Mouse (Mus musculus): ENCODE results near the gene Gm26602. TPM values are rescaled to one million over a fixed set of nuclear protein-coding genes. Genes with fewer than 3 reads are reported as not detected.

The Gm26602 gene
- polyA plus RNA-seq, 1 experiment from 2014 or later: 22.0 TPM

DNA sequence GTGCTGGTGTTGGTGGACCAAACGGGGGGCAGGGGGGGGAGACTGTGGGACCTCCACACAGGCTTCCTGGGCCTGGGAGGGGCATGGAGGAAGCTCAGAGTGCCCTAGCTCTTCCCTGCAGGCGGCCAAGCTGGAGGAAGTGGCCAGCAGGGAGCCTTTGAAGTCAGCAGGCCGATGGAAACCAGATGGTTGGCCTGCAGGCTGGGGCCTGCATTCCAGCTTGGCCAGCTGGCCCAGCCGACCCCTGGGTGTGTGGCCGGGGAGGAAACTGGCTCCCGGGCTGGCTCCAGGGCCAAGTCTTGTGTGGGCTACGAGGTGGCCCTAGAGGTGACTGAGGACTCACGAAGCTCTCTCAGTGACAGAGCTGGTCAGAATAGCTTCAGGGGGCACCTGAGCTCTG, 22.1 kb downstream of the Gm26602 start:
- H3K36me3 ChIP-seq: peaks cover 27% of the 10 kb centered on the region
- H3K4me2 ChIP-seq: 0 out of 2 replicates have a peak overlapping the region, but pooled peaks have one; percentile 4
- H3K9ac ChIP-seq: peak overlapping the region; percentile 57
- H3K4me3 ChIP-seq: no peak overlapping the region
- H3K9me3 ChIP-seq: no peaks in the 10 kb centered on the region
- no peaks in the 10 kb centered on the region for H3K27me3 ChIP-seq
- H3K27ac ChIP-seq: peak overlapping the region; percentile 71
- H3K4me1 ChIP-seq (replicated peaks): peaks cover 88% of the 10 kb centered on the region
- no peak for ATAC-seq (ENCODE audit: low FRiP score)
- WGBS: 15% methylated on average over 8 of the region's 8 CpGs

DNA sequence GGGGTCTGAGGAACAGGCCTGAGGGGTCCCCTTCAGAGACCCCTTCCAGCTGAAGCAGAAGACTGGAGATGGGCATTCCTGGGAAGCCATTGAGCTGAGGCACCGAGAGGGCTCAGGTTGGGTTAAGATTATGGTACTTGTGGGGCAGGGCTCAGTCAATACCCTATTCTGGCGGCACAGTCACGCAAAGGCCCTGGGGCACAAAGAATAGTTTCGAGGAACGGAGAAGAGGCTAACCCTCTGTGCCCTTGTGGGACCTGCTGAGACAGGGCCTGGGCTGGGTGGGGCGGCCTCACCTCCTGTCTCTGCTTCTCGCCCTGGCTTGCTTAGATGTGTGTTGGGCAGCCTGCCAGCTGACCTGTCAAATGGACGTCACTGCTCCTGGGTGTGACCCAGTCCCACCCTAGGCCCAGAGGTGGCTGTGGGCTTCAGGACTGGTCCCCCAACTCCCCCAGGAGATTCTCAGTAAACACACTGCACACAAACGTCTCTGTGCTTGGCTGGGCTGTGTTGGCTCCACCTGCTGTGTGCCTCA, 22.6 kb downstream of the Gm26602 start:
- H3K27me3 ChIP-seq: no peaks in the 10 kb centered on the region
- H3K36me3 ChIP-seq: peaks cover 32% of the 10 kb centered on the region
- H3K9me3 ChIP-seq: no peaks in the 10 kb centered on the region
- no peak for ATAC-seq (ENCODE audit: low FRiP score)
- H3K4me2 ChIP-seq: no peak overlapping the region
- peak overlapping the region; percentile 57 for H3K9ac ChIP-seq
- H3K27ac ChIP-seq: peak overlapping the region; percentile 71
- peaks cover 92% of the 10 kb centered on the region for H3K4me1 ChIP-seq (replicated peaks)
- H3K4me3 ChIP-seq: no peak overlapping the region
- 51% methylated on average over 9 of the region's 9 CpGs for WGBS

DNA sequence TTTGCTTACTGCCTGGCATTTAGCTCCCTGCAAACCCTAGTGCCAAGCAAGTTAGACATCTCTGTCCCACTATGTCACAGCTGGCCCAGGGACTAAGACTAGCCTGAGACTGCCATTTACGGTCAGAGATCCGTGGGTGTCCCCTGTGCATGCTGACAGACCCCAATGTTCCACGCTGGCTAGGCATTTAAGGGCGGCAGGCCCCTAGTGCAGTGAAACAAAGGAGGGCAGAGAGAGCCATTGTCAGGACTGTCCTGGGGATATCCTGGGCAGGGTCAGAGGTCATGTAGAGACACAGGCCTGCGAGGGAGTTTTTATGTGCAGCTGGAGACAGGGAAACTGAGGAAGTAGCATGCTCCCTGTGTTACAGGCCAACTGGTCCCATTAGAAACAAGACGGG, 23.2 kb downstream of the Gm26602 start:
- Histone ChIP-seq H3K27me3 (no peaks in the 10 kb centered on the region), H3K9ac (peak overlapping the region; percentile 57), H3K4me1 (replicated peaks) (peaks cover 90% of the 10 kb centered on the region), H3K4me2 (no peak overlapping the region), H3K27ac (peak overlapping the region; percentile 71), H3K4me3 (no peak overlapping the region), H3K36me3 (peaks cover 33% of the 10 kb centered on the region), H3K9me3 (no peaks in the 10 kb centered on the region)
- no peak for ATAC-seq (ENCODE audit: low FRiP score)
- WGBS: 22% methylated on average over 6 of the region's 6 CpGs

DNA sequence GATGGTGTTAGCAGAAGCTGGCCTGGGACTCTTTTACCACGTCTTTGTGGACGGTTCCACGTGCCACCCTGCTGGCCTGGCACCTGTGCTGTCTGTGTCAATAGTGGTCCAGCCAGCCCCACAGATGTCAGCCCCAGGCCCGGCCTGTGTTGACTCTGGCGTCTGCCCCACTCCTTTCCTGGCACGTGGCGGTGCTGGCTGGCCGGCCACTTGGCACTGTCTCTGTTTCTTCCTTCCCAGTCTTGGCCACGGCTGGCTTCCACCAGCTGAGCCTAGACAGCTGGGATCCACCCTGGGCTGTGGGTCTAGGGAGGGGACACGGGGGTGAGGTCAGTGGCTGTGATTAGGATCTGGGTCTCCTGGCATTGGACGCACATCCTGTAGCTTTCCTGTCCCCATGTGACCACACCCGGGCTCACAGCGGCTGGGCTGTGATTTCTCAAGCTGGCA, 23.6 kb downstream of the Gm26602 start:
- Histone ChIP-seq H3K4me1 (replicated peaks) (peaks cover 86% of the 10 kb centered on the region), H3K4me3 (no peak overlapping the region), H3K9ac (peak overlapping the region; percentile 57; the same call in 1 of the 2 replicates), H3K9me3 (no peaks in the 10 kb centered on the region), H3K4me2 (no peak overlapping the region), H3K27me3 (no peaks in the 10 kb centered on the region), H3K27ac (peak overlapping the region; percentile 71), H3K36me3 (peaks cover 38% of the 10 kb centered on the region)
- WGBS: 43% methylated on average over 13 of the region's 13 CpGs
- ATAC-seq (ENCODE audit: low FRiP score): peak; percentile 30; the same call in 1 of the 2 replicates

DNA sequence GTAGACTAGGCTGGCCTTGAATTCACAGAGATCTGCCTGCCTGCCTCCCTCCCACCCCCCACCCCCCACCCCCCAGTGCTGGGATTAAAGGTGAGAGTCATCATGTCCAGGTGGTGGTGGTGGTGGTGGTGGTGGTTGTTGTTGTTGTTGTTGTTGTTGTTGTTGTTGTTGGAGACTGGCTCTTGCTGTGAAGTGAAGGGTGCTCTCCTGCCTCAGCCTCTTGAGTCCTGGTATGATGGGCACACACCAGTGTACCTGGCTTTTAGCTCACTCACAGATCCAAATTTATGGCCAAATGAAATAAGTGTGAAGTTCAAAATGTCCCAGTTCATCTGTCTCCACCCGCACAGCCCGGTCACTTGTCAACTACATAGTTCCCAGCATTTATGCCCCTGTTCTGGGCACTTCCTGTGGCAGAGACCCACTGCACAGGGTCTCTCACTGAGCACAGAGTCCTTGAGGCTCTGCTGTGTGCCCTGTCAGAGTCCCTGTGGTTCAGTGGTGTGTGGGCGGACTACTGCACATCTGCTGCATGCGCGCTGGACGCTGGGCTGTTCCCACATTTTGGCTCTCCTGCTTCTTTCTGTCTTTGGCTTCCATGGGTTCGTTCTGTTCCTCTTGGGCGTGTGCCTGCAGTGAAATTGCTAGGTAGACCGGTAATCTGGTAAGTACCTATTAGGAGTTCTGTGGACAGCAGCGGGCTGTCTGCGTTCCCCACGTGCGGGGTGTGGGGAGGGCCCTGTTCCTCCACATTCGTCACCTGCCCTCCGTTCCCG, 24.3 kb downstream of the Gm26602 start:
- peak overlapping the region; percentile 71; the same call in 1 of the 2 replicates for H3K27ac ChIP-seq
- no peak overlapping the region for H3K4me2 ChIP-seq
- no peaks in the 10 kb centered on the region for H3K27me3 ChIP-seq
- ATAC-seq (ENCODE audit: low FRiP score): no peak
- no peak overlapping the region for H3K9ac ChIP-seq
- peaks cover 40% of the 10 kb centered on the region for H3K36me3 ChIP-seq
- peaks cover 79% of the 10 kb centered on the region for H3K4me1 ChIP-seq (replicated peaks)
- 91% methylated on average over 16 of the region's 16 CpGs for WGBS
- no peak overlapping the region for H3K4me3 ChIP-seq
- no peaks in the 10 kb centered on the region for H3K9me3 ChIP-seq

DNA sequence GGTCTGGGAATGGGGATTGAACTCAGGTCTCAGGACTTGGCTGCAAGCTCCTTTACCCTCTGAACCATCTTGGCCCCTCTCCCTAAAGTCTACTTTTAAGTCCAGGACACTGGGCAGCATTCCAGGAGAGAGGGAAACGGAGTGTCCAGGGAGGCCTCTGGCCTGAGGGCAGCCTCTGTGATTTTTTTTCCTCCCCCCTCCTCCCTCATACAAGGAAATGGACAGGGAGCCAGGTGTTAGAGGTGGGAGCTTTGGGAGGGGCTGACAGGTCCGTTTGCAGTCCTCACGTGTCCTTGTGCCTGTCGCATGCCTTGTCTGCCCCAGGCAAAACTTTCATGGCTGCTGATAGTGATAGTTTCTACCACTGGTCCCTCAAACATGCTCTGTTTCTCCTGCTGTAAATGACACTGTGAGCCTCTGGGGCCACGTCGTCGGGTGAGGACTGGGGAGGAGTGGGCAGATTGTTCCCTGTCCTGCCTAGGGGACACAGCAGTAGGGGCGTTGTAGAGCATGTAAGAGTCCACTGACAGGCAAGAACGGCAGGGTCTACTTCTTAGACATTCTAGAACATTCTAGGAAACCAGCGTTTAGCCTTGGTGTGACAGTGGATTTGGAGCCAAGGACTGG, 25.7 kb downstream of the Gm26602 start:
- no peaks in the 10 kb centered on the region for H3K27me3 ChIP-seq
- H3K4me2 ChIP-seq: peak overlapping the region; percentile 15; the same call in 1 of the 2 replicates
- peak overlapping the region; percentile 5; the same call in 1 of the 2 replicates for H3K9ac ChIP-seq
- H3K4me1 ChIP-seq (replicated peaks): peaks cover 65% of the 10 kb centered on the region
- no peak for ATAC-seq (ENCODE audit: low FRiP score)
- H3K27ac ChIP-seq: peak overlapping the region; percentile 44; the same call in 1 of the 2 replicates
- H3K9me3 ChIP-seq: no peaks in the 10 kb centered on the region
- H3K4me3 ChIP-seq: no peak overlapping the region
- 77% methylated on average over 10 of the region's 10 CpGs for WGBS
- peaks cover 36% of the 10 kb centered on the region for H3K36me3 ChIP-seq

DNA sequence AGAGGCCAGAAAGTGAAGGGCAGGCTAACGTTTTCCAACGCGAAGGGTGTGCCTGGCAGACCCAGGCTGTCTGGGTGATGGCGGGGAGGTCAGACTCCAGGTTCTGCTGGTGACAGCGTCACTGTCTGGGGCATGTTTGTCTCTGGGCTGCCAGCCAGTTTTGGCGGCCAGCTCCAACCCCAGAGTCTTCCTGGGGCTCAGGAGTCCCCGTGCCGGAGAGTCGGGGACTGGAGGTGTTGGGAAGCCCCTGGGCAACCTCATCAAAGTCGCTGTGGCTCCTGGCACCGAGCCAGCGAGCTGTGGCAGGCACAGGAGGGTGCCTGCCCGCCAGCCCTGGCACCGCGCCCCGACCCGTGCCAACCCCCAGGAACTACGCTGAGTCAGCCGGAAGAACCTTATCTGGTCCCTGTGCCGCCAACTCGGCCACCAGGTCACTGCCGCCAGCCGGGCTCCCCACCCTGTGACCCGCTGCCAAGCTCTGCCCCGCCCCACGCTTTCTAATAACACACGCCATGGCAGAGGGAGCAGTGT, 26.3 kb downstream of the Gm26602 start:
- ATAC-seq (ENCODE audit: low FRiP score): 0 out of 2 replicates have a peak, but pooled peaks have one; percentile 1
- peak overlapping the region; percentile 15; the same call in 1 of the 2 replicates for H3K4me2 ChIP-seq
- 53% methylated on average over 27 of the region's 27 CpGs for WGBS
- peaks cover 61% of the 10 kb centered on the region for H3K4me1 ChIP-seq (replicated peaks)
- no peaks in the 10 kb centered on the region for H3K9me3 ChIP-seq
- H3K36me3 ChIP-seq: peaks cover 36% of the 10 kb centered on the region
- H3K27ac ChIP-seq: peak overlapping the region; percentile 44; the same call in 1 of the 2 replicates
- H3K27me3 ChIP-seq: no peaks in the 10 kb centered on the region
- H3K4me3 ChIP-seq: no peak overlapping the region
- H3K9ac ChIP-seq: peak overlapping the region; percentile 0; the same call in 1 of the 2 replicates

DNA sequence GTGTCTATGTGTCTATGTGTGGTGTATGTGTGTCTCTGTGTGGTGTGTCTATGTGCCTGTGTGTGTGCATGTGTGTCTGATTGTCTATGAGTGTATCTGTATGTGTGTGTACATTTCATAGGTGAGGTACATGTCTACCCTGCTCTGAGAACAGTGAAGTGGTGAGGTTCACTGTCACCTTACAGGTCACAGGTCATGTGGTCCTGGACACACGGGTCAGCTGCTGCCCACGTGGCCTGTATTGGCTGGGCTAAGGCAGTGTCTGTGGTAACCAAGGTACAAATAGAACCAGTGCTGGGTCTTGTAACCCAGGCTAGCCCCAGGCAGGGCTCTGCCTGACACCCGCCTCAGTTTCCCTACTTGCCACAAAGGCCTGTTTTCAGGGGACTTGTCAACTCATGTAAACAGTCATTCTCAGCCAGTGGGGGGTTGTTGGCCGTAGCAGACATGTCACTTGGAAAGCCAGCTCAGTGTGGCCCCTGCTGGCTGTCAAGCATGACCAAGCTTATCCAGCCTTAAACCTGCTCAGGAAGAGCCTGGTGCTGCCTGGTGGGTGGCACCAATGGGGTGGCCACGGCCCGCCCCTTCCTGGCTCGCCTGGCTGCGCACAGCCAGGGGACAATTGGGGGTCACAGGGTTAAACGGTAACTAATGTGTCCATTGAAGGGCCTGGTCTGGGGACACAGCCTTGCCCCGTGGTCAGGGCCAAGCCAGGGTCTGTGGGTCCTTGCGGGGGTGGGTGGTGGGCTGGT, 27.3 kb downstream of the Gm26602 start:
- WGBS: 30% methylated on average over 11 of the region's 11 CpGs
- peaks cover 30% of the 10 kb centered on the region for H3K36me3 ChIP-seq
- H3K27me3 ChIP-seq: no peaks in the 10 kb centered on the region
- peak overlapping the region; percentile 0; the same call in 1 of the 2 replicates for H3K9ac ChIP-seq
- H3K4me1 ChIP-seq (replicated peaks): peaks cover 51% of the 10 kb centered on the region
- H3K9me3 ChIP-seq: no peaks in the 10 kb centered on the region
- no peak overlapping the region for H3K4me3 ChIP-seq
- H3K27ac ChIP-seq: no peak overlapping the region
- no peak overlapping the region for H3K4me2 ChIP-seq
- no peak for ATAC-seq (ENCODE audit: low FRiP score)

DNA sequence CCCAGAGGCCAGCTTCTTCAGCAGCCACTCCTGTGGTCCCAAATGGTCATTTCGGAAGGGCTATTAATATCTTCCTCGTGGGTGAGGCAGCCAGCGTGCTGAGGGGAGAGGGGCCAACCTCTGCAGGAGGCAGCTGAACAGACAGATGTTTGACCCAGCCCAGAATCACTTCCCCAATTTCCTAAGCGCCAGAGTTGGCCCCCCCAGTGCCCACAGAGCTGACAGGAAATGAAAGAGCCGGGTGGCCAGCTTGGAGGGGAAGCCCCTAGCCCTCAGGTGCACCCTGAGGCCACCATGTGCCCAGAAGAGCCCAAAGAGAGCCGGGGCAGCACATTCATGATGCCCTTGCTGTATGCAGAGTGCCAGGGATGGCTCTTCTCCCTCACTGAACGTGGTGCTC, 30.1 kb downstream of the Gm26602 start:
- peaks cover 24% of the 10 kb centered on the region for H3K36me3 ChIP-seq
- H3K9me3 ChIP-seq: no peaks in the 10 kb centered on the region
- WGBS: 71% methylated on average over 7 of the region's 7 CpGs
- H3K27ac ChIP-seq: no peak overlapping the region
- no peak overlapping the region for H3K4me2 ChIP-seq
- peaks cover 42% of the 10 kb centered on the region for H3K4me1 ChIP-seq (replicated peaks)
- H3K27me3 ChIP-seq: no peaks in the 10 kb centered on the region
- no peak for ATAC-seq (ENCODE audit: low FRiP score)
- H3K4me3 ChIP-seq: no peak overlapping the region
- H3K9ac ChIP-seq: no peak overlapping the region

DNA sequence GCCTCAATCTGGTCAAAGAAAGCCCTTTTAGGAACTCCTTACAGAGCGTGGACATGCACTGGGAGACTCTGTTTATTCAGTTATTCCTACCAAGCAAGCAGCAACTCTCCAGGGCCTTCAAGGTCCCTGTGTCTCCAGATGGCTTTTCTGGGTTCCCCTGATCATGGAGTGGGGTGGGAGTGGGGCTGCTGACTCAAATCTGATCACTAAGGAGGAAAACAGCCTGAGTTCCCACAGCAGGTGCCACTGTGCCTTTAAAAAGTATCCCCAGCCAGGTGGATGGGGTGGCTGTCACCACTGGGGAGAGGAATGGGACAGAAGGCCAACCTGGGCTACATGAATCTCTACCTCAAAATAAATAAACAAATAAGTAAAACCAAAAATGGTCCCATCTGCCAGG, 32.3 kb downstream of the Gm26602 start:
- ATAC-seq (ENCODE audit: low FRiP score): no peak
- H3K27me3 ChIP-seq: no peaks in the 10 kb centered on the region
- WGBS: 94% methylated on average over 1 of the region's 1 CpGs

DNA sequence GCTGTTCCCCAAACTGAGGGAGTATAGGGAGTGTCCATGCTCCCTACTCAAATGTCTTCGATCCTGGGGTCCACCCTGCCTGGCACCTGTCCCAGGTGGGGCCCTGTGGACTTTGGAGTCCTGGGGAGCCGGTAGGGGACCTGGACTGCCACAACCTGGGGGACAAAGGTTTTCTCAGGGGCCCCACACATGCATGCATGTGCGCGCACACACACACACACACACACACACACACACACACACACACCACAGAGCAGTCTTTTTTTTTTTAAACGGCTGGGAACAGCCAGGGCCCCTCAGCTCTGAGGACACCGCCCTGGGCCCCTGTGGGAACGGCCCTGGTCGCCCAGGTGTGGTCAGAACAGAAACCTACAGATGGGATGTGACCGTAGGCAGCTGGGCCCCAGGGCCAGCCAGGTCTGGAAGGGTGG, 32.8 kb downstream of the Gm26602 start:
- Histone ChIP-seq H3K27ac (no peak overlapping the region), H3K36me3 (peaks cover 28% of the 10 kb centered on the region), H3K4me2 (no peak overlapping the region), H3K9ac (no peak overlapping the region), H3K27me3 (no peaks in the 10 kb centered on the region), H3K4me1 (replicated peaks) (peaks cover 32% of the 10 kb centered on the region), H3K9me3 (no peaks in the 10 kb centered on the region), H3K4me3 (no peak overlapping the region)
- no peak for ATAC-seq (ENCODE audit: low FRiP score)
- WGBS: 85% methylated on average over 9 of the region's 9 CpGs

More for the DNA sequence above, 32.3 kb downstream of the Gm26602 start:
- Histone ChIP-seq H3K4me3 (no peak overlapping the region), H3K4me2 (no peak overlapping the region), H3K27ac (no peak overlapping the region), H3K36me3 (peaks cover 28% of the 10 kb centered on the region), H3K9ac (no peak overlapping the region), H3K4me1 (replicated peaks) (peaks cover 37% of the 10 kb centered on the region), H3K9me3 (no peaks in the 10 kb centered on the region)
